Mouse (Mus musculus): ENCODE measurements around the gene Pik3ap1. TPM values are rescaled to one million over a fixed set of nuclear protein-coding genes. Genes with fewer than 3 reads are reported as not detected.
"Not testable (repeated sequence)": the region's sequence is repeated elsewhere in the genome, so short reads cannot be mapped to it uniquely, and the experiment has no call there.

Pik3ap1 gene
- 1 to 10 TPM; 2.2 to 2.7 TPM for total RNA-seq (2021)

DNA sequence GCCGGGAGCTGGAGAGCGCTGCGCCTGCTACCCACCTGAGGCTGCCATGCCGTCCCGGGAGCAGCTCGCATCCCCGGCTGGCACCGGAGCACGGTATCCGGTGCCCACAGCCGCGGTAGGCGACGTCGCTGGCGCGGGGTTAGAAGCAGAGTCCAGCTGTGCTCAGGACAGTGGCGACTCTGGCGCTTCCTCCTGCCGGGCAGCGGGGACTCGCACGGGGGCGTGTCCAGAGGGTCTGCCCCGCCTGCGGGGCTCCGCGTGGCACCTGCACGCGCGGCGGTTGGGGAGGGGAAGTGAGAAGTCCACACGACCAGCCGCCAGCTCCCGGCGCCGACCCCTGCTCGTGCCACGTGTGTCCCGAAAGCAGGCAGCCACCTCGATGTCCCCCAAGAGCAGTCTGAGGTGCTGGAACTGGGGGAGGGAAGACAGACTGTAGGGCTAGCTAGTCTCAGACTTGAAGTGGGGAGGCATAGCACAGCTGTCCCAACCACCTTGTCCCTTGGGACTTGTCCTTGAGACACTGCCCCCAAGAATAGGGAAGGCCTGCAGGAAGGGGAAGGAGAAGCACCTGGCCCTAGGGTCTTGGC is at the start of gene Pik3ap1:
Gene Pik3ap1 (minus strand): TSS at position 181 of the 587 bp plus-strand sequence.
- no peak for DNase-seq (ENCODE audit: extremely low spot score in 1 of 2, low spot score in 1 of 2)

DNA sequence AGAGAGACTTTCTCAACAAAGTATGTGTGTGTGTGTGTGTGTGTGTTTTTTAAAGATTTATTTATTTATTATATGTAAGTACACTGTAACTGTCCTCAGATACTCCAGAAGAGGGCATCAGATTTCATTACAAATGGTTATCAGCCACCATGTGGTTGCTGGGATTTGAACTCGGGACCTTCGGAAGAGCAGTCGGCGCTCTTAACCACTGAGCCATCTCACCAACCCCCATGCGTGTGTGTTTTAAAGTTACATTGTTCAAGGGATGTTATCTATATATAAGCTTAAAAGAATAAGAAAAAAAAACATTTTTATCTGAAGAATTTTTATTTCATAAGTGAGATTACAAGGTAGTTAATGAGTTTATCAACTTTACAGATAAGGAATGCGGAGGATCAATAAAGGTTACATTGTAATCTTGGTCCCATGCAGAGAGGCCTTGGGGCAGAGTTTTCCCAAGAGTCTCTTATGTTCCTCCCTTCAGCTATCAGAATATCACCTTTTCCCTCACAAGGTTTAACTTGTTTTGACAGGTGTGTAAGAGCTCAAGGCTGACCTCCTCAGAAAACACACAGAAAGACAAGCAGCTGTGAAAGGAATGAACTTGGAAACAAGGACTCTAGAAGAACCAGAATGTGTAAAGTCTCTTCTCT is 46.7 kb upstream of the Pik3ap1 start:
- DNase-seq (ENCODE audit: extremely low spot score in 1 of 2, low spot score in 1 of 2) = not testable (repeated sequence)

DNA sequence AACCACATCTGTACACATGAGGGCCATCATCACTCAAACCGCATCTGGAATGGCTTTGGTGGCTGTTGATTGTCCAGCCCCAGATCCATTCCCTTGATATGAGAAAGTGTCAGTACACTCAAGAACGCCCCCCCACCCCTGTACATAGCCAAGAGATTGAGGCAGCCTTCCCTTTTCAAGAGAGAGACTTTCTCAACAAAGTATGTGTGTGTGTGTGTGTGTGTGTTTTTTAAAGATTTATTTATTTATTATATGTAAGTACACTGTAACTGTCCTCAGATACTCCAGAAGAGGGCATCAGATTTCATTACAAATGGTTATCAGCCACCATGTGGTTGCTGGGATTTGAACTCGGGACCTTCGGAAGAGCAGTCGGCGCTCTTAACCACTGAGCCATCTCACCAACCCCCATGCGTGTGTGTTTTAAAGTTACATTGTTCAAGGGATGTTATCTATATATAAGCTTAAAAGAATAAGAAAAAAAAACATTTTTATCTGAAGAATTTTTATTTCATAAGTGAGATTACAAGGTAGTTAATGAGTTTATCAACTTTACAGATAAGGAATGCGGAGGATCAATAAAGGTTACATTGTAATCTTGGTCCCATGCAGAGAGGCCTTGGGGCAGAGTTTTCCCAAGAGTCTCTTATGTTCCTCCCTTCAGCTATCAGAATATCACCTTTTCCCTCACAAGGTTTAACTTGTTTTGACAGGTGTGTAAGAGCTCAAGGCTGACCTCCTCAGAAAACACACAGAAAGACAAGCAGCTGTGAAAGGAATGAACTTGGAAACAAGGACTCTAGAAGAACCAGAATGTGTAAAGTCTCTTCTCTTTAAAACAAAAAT is 41.2 kb upstream of the Pik3ap1 start:
- not testable (repeated sequence) for DNase-seq (ENCODE audit: extremely low spot score in 1 of 2, low spot score in 1 of 2)

DNA sequence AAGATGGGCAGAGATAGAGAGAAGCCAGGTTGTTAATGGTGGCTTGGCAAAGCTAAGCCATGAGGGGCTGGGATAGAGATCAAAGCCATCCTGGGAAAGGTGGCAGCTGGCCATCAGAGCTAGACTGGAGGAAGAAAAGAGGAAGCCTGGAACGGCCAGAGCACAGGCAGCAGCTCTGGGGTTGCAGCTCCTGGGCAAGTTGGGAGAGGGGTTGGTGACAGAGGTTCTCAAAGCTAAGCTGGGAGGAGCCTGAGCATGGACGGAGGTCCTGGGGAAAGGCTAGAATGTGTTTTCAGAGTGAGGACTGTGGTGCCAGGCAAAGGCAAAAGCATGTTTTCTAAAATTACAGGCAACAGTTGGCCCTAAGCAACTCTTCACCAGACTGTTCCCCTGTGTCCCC is 36.4 kb upstream of the Pik3ap1 start:
- no peak for DNase-seq (ENCODE audit: extremely low spot score in 1 of 2, low spot score in 1 of 2)

DNA sequence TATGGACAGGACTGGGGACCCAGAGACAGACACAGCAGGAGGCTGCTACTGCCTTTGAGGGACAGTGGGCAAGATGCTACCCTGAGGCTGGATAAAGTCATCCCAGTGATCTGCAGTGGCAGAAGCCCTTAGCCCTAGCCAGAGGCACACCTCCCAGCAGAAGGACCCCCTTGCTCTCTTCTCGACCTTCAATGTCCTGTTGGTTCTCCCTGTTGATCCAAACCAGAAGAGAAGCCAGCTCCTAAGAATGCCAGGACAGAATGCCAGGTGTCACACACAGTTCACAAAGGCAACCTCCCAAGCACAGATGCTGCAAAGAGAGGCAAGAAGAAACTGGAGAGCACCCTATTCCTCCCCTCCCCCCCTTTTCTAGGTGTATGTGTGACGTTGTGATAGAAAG is 33.9 kb upstream of the Pik3ap1 start:
- no peak for DNase-seq (ENCODE audit: extremely low spot score in 1 of 2, low spot score in 1 of 2)

DNA sequence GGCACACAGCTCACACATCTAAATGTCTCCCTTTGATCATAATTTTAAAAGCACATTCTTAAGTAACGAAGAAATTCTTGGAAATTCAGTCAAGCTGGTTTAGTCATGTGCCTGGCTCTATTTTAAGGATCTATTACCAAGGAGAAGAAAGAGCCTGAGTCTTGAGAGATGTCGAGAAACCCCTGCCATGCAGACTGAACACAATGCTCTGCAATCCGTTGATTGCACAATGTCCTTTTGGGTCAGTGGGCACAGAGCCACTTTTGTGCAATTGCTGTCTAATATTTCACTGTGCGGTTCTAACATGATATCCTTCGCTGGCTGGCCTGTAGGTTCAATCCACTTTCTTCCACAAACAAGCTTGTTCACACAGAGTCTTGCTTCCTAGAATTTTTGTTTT is 33.1 kb upstream of the Pik3ap1 start:
- DNase-seq (ENCODE audit: extremely low spot score in 1 of 2, low spot score in 1 of 2) = no peak

DNA sequence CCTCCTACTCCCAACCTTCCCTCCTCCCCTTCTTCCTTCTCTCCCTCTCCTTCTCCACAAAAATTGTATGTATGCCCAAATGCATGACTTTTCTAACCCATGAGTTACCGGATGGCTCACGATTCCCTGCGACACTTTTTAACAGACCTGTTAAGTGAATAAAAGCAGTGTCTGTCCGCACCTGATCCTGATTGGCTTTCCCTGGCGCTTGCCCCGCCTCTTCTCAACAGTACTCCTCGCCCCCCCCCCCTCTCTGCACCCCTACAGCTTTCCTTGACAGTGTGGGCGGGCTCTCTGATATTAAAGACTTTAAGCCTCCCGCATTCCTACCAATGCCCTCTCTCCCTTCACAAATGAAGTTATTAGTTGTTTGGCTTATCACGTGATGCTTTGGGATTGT is 31.3 kb upstream of the Pik3ap1 start:
- DNase-seq (ENCODE audit: extremely low spot score in 1 of 2, low spot score in 1 of 2) = no peak

DNA sequence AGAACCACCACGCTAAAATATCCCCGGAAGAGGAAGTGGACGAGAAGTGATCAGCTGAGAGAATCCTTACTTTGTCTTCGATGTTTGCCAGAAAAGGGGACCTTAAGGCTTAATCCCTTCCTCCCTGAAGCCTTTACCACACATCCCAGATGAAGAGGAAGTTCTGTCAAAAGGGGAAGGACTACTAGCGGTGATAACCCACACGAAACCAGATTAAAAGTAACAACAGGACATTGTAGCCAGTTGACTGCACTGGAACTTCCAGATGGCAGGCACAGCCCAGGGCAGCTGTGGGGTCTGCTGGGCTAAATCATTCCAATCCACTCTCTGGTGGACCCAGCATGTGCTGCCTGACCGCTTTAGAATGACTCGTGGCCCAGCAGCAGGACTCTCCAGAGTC is 17.7 kb upstream of the Pik3ap1 start:
- no peak for DNase-seq (ENCODE audit: extremely low spot score in 1 of 2, low spot score in 1 of 2)

DNA sequence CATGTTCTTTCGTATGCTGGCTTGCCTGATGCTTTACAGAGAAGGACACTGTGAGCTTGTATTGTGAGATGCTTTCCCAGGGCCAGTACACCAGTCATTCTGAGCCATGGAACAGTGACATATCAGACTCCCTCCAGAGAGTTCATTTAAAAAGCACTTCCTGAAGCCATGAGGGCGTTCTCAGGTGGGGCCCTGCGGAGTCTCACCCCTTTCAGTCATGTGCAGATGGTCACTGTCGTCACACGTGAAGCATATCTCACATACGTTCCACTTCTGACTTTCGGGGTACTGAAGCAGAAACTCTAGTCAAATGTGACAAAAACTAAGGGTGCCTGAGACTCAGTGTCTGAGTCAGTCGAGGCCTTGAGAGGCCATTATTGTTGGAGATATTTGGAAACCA is 6.0 kb upstream of the Pik3ap1 start:
- DNase-seq (ENCODE audit: extremely low spot score in 1 of 2, low spot score in 1 of 2) = no peak

DNA sequence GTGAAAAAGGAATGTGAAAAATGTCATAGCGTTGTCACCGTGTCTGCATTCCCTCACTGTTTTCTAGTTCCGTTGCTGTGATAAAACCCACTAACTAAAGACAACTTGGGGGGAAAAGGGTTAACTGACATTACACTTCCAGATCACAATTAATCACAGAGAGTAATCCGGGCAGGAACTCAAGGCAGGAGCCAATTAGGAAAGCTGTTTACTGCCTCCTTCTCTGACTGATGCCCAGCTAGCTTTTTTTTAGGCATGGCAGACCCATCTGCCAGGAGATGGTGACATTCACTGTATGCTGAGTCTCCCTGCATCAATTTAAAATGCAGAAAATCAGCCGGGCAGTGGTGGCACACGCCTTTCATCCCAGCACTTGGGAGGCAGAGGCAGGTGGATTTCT is 4.4 kb upstream of the Pik3ap1 start:
- no peak for DNase-seq (ENCODE audit: extremely low spot score in 1 of 2, low spot score in 1 of 2)

DNA sequence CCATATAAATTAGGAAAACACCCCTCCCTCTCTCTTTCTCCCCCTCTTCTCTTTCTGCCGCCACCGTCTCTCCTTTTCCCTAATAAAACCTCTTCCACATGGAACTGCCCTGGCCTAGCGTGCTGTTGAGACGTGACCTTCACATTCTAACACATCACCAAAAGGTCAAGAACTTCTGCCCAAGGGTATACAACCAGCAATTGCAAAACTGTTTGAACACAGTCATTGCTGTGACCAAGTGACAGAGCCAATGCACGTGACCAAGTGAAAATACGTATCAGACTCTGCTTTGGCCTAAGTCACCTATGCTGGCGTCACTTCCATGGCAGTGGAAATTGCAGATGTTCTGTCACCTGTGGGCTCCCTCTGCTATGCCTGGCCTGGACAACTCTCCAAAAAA is 3.3 kb upstream of the Pik3ap1 start:
- DNase-seq (ENCODE audit: extremely low spot score in 1 of 2, low spot score in 1 of 2) = no peak

DNA sequence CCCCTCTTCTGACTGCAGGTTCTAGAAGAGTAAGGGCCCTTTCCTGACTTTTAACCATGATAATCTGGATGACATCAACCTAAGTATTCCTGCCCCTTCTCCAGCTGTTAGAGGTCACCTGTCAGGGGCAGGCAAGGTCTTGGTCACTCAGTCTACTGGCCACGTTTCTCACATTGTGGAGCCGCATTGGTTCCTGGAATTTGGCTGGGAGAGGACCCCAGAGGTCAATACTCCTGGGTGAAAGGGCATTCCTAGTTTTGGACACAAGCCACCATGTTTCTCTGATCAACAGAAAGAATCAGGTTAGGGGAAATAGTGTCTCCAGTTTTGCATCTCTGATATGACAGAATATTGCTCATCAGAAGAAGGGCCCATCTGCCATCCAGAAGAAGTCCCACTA is 2.4 kb upstream of the Pik3ap1 start:
- no peak for DNase-seq (ENCODE audit: extremely low spot score in 1 of 2, low spot score in 1 of 2)

DNA sequence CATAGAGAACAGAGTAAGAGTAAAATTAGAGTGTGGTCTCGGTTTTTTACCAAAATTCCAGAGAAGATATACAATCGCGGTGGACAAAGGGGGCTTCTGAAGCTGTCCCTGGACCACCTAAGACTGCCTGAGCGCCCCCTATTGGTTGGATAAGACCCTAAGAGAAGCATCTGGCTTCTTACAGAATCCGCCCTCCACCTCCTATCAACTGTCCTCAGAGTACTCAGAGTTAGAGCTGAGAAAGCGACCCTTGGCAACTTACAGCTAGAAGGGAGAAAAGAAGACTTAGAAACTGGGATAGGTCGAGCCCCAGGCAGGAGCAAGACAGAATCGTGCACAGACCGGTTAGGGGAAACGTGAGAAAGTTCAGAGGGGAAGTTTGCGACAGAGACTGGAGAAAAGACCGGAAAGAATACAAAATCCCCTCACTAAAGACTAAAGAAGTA is 473 bp downstream of the Pik3ap1 start:
- no peak for DNase-seq (ENCODE audit: extremely low spot score in 1 of 2, low spot score in 1 of 2)

DNA sequence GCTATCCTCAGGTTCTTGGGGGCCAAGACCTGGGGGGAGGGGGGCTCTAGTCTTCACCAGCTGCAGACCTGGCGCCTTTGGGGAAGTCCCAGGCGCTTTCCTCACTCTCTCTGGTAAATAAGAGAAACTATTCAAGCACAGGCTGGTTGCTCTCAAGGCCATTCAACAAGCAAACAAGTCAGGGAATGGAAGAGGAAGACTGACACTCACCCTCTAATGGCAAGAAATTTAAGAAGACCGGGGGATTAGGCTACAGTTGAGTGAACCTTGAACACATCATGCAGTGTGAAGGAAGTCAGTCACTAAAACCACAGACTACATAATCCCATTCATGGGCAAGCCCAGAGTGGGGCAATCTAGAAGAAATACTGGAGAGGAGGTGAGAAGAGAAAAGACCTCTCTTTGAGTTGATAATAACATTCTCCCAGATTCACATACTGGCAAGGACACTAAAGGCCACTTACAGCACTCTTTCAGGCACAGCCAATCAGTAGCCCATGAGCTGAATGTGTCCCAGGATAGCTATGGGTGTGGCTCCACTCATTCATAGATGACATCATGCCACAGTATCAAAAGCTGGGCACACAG is 2.4 kb downstream of the Pik3ap1 start:
- DNase-seq (ENCODE audit: extremely low spot score in 1 of 2, low spot score in 1 of 2) = no peak

DNA sequence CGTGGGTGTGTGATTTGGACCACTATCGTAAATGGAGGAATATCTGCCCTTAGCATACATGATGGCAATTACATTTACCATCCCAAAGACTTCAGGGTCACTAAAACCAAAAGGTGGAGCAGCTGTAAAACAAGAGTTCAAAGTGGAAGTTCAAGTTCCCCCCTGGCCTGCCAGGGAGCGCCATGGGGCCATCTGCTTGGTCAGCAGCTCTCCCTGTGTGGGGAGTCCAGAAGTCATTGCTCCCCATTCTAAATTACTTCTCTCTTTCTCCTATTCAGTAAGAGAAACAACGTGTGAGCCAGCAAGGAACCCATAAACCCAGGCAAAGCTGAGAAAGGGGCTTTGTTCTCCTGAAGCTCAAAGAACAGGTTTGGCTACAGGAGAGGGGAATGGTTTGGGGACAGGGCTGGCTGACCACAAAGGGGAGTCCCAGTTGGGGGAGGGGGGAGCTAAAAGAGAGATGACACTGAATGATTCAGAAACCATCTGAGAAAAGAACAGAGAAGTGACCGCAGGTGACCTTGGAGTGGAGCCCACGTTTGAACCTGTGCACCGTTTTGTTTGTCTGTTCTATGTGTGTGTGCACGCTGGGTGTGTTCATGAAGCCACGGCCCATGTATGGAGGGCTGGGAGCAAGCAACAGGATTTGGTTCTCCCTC is 3.2 kb downstream of the Pik3ap1 start:
- DNase-seq (ENCODE audit: extremely low spot score in 1 of 2, low spot score in 1 of 2) = no peak

DNA sequence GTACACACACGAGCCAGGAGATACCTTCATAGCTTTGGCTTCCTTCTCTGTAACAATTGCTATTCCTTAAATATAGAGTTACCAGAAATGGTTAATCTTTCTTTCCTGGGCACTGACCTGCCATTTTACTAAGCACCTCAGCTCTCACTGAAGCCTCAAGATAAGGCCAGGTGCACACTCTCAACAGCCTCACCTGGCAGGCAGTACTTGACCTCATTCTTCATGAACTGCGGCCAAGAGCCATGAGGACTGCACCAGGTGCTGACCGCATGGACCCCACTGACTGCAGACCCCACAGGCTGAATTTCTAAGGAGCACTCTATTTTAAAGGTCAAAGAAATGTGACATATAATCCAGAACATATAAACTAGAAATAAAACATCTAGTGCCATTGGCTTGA is 5.7 kb downstream of the Pik3ap1 start:
- no peak for DNase-seq (ENCODE audit: extremely low spot score in 1 of 2, low spot score in 1 of 2)

DNA sequence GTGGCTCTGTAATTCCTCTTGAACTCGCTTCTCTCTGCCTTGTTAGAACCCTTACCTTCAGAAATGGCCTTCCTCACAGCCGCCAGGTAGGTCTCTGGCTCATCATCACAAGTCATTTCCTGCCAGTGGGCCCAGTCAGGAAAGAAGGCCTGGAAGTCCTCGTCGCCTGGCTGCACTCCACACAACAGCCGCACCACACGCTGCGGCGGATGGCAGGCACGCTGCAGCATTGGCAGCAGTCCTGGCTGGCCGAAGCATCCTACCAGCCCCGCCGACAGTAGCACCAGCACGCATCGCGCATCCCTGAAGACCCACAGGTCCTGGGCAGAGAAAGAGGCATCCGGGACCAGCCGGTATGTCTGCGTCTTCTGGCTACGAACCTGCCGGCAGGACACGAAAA is 9.1 kb downstream of the Pik3ap1 start:
- no peak for DNase-seq (ENCODE audit: extremely low spot score in 1 of 2, low spot score in 1 of 2)

DNA sequence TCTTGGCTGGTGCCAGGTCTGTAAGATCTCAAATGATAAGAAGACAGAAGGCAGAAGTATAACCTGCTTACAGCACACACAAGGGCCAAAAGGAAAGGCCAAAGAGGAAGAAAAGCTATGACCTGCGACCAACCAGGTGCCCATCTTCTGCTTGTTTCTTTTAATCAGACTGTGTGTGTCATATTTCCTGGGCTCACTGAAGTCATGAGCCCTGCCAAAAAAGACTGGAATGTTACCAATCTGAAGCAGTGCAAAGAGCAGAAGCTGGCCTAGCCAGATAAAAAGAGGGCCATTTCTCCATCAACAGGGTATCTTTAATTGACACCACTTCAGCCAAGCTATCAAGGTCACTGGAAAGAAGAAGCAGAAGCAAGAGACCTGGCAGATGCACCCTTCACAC is 9.8 kb downstream of the Pik3ap1 start:
- no peak for DNase-seq (ENCODE audit: extremely low spot score in 1 of 2, low spot score in 1 of 2)

DNA sequence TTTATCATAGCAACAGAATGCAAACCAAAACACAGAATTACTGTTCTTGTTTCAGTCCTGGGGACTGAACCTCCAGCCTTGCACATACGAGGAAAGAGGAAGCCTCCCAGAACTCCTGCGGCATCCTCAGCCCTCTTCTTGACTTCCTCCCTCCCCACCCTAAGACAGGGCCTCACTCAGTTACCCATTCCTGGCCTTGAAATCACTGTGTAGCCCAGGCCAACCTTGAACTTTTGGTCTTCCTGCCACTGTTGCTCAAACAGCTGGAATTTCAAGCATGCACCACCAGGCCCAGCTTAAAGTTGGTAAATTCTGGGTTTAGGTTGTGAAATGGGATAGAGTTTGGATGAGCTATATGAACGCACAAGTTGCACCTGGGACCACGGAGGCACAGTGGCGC is 10.2 kb downstream of the Pik3ap1 start:
- no peak for DNase-seq (ENCODE audit: extremely low spot score in 1 of 2, low spot score in 1 of 2)

DNA sequence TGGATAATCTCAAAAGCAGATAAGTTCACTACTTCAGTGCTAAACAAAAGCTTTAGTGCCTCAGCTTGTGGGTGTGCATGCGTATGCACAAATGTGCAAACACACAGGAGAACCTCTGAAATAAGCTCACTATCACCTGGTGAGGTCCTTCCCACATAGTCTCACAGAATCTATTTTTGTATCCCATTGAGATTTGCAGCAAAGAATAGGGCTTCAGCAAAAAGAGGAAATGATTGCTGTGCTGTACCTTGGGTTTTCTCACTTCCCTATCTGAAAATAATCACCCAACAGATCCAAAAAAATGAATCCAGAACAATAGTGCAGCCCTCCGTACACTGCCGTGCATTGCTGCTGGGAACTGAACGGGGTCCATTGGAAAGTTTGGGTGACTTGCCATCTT is 12.6 kb downstream of the Pik3ap1 start:
- DNase-seq (ENCODE audit: extremely low spot score in 1 of 2, low spot score in 1 of 2) = no peak

DNA sequence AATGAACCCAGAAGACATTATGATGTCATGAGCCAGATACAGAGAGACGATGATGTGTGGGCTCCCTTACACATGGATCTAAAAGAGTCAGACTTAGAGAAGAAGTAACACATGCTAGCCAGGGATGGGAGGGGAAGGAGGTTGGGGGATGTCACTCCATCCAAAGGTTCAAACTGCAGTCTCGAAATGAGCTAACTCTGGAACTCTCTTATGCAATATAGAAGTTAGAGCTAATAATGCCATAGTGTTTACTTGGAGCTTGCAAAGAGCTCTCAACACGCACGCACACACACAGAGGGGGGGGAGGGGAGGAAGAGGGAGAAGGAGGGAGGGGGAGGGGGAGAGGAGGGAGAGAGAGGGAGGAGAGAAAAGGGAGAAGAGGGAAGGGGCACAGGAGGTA is 13.5 kb downstream of the Pik3ap1 start:
- DNase-seq (ENCODE audit: extremely low spot score in 1 of 2, low spot score in 1 of 2) = no peak
